25 mouse cellular contexts compared by ENCODE assay signal in the genomic region with DNA sequence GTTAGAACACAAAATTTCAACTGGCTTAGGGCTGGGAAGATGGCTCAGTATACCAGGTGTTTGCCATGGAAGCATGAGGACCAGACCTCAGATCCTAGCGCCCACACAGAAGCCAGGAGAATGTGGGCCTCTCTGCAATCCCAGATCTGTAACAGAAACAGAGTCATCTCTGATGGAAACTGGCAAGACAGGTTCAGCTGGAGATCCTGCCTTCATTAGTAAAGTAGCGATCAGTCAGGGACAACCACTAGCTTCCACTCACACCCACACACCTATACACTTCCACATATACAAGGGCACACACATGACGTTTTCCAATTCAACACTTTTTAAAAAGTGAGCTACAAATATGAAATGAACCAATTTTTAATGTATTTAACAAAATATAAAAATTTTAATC. TPM values are rescaled to one million over a fixed set of nuclear protein-coding genes. Genes with fewer than 3 reads are reported as not detected.
DNase-seq lines count a peak whose midpoint lies in the region; ATAC-seq lines count a peak whose summit lies in the region.
"Had no signal": no experiment of that assay in that cellular context is flagged by ENCODE, and none has a peak within 500 bp of the region (broad histone marks: within the 10 kb centered on the region; RNA-seq: fewer than 3 reads in every experiment).

No protein-coding gene starts in this region.

- no peak overlapping the region for H3K27ac ChIP-seq in heart, embryonic 10.5 days
- H3K27ac ChIP-seq in forebrain, embryonic 16.5 days (ENCODE audit: low read length), result no peak overlapping the region
- H3K27ac ChIP-seq: embryonic facial prominence, embryonic 10.5 days; embryonic facial prominence, embryonic 12.5 days; forebrain, embryonic 10.5 days; forebrain, embryonic 12.5 days had no signal

- H3K4me2 ChIP-seq in forebrain, embryonic 16.5 days (ENCODE audit: low read length), result no peak overlapping the region
- H3K4me2 ChIP-seq: embryonic facial prominence, embryonic 12.5 days; forebrain, embryonic 12.5 days had no signal

- 83% methylated on average over 3 of the region's 3 CpGs for WGBS in heart, embryonic 10.5 days
- 92% methylated on average over 3 of the region's 3 CpGs for WGBS in forebrain, embryonic 16.5 days

- peak; percentile 43 for DNase-seq in heart, adult 11 months
- DNase-seq in heart, embryonic 10.5 days (ENCODE audit: low spot score), result no peak
- DNase-seq in urinary bladder, postnatal 14 days (ENCODE audit: low spot score), result peak; percentile 14
- no peak for DNase-seq in urinary bladder, postnatal 25 days (ENCODE audit: low spot score)
- DNase-seq: adrenal gland, adult 8-10 months; adrenal gland, postnatal 14 days; adrenal gland, postnatal 36 days; B cell, adult 2 months; cerebellum, adult 11-12 months; cerebellum, adult 2 months; cerebellum, adult 9-10 months; cerebellum, postnatal 10 days; cerebellum, postnatal 25 days; forebrain, postnatal 0 days had no signal

- no peaks in the 10 kb centered on the region for H3K27me3 ChIP-seq in heart, embryonic 10.5 days (ENCODE audit: insufficient read depth, poor library complexity, severe bottlenecking)
- no peaks in the 10 kb centered on the region for H3K27me3 ChIP-seq in forebrain, embryonic 16.5 days (replicated peaks; ENCODE audit: control insufficient read depth, insufficient read depth, low read length)
- H3K27me3 ChIP-seq: CH12.LX; embryonic facial prominence, embryonic 12.5 days; forebrain, embryonic 12.5 days; Patski had no signal

- H3K4me1 ChIP-seq in heart, embryonic 10.5 days, result 0 out of 2 replicates have a peak, but pooled peaks cover 5% of the 10 kb centered on the region
- H3K4me1 ChIP-seq in forebrain, embryonic 16.5 days (replicated peaks; ENCODE audit: control insufficient read depth, insufficient read depth, low read length), result no peaks in the 10 kb centered on the region; the same call in 1 of the 2 replicates
- H3K4me1 ChIP-seq: embryonic facial prominence, embryonic 12.5 days had no signal

- no peak overlapping the region for H3K4me3 ChIP-seq in heart, embryonic 10.5 days
- no peak overlapping the region for H3K4me3 ChIP-seq in forebrain, embryonic 16.5 days (replicated peaks; ENCODE audit: low read length)
- H3K4me3 ChIP-seq: embryonic facial prominence, embryonic 10.5 days; embryonic facial prominence, embryonic 12.5 days; forebrain, embryonic 10.5 days; forebrain, embryonic 12.5 days had no signal

- ATAC-seq in forebrain, embryonic 16.5 days, result no peak
- ATAC-seq: activated CD4-positive, CD25-positive, alpha-beta regulatory T cell, adult 4 months; CD4-positive, CD25-positive, alpha-beta regulatory T cell, adult 4 months; forebrain, embryonic 14.5 days; forebrain, postnatal 0 days; Patski had no signal

- H3K36me3 ChIP-seq in heart, embryonic 10.5 days, result no peaks in the 10 kb centered on the region
- H3K36me3 ChIP-seq in forebrain, embryonic 16.5 days (ENCODE audit: control insufficient read depth, insufficient read depth), result no peaks in the 10 kb centered on the region
- H3K36me3 ChIP-seq: embryonic facial prominence, embryonic 10.5 days; embryonic facial prominence, embryonic 12.5 days; forebrain, embryonic 10.5 days; forebrain, embryonic 12.5 days; G1E had no signal

- H3K9ac ChIP-seq in forebrain, embryonic 16.5 days (replicated peaks; ENCODE audit: low read depth, low read length), result no peak overlapping the region
- H3K9ac ChIP-seq: embryonic facial prominence, embryonic 12.5 days; forebrain, embryonic 12.5 days; forebrain, postnatal 0 days had no signal

- no peaks in the 10 kb centered on the region for H3K9me3 ChIP-seq in heart, embryonic 10.5 days
- H3K9me3 ChIP-seq in forebrain, embryonic 16.5 days (ENCODE audit: control insufficient read depth, low read length), result no peaks in the 10 kb centered on the region
- H3K9me3 ChIP-seq: embryonic facial prominence, embryonic 10.5 days; embryonic facial prominence, embryonic 12.5 days; forebrain, embryonic 10.5 days; forebrain, embryonic 12.5 days; G1E had no signal

RNA-seq across cellular contexts. Expression of gene Srpk2, which starts 32.6 kb away (rescaled TPM):
- 42.8 and 44.9 TPM in 2 replicates for polyA plus RNA-seq in heart, embryonic 10.5 days (2016; fragmentation: Nextera tagmentation; extraction: Ambion mirVana)
- polyA plus RNA-seq in forebrain, embryonic 16.5 days (2015; fragmentation: Nextera tagmentation; extraction: Ambion mirVana), result 101 and 102 TPM in 2 replicates

Comparison
In these comparisons a context has a peak if more than half of its experiments do, and no peak if none do; other contexts are left out.
1. DNase-seq: peak in heart, adult 11 months (single experiment) and urinary bladder, postnatal 14 days (single experiment); none in heart, embryonic 10.5 days (single experiment) and urinary bladder, postnatal 25 days (single experiment).